Mouse (Mus musculus): Measurements from ENCODE around the gene Acad12. TPM values are rescaled to one million over a fixed set of nuclear protein-coding genes. Genes with fewer than 3 reads are reported as not detected.
"Not testable (repeated sequence)": the region's sequence is repeated elsewhere in the genome, so short reads cannot be mapped to it uniquely, and the experiment has no call there.

Gene Acad12
- polyA plus RNA-seq, 1 experiment = 5.8 TPM

DNA sequence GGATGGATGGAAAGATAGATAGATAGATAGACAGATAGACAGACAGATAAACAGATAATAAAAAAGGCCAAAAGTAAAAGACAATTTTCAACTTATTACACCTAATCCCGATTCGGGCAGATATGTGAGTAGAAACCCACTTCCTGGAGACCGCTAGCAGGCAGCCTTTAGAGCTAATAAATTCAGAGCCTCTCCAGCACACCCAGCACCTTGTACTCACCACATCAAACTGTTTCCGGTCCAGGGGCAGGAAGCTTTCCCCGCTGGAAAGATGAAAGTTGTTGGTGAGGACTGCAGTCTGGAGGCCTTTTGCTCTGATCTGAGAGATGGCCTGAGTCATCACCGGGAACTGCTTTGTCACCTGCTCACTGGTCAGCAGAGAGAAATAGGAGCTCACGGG lies 30.4 kb upstream of the Acad12 start:
- no peaks in the 10 kb centered on the region for H3K36me3 ChIP-seq (ENCODE audit: control insufficient read depth, insufficient read depth, low read length, poor library complexity, severe bottlenecking)
- no peaks in the 10 kb centered on the region for H3K27me3 ChIP-seq (ENCODE audit: control insufficient read depth, insufficient read depth, low read length, poor library complexity, severe bottlenecking)
- no peaks in the 10 kb centered on the region for H3K9me3 ChIP-seq (replicated peaks; ENCODE audit: control insufficient read depth, insufficient read depth, low read length, poor library complexity, severe bottlenecking)
- no peak overlapping the region for H3K4me3 ChIP-seq (ENCODE audit: low read depth, low read length)
- no peak overlapping the region for H3K9ac ChIP-seq (ENCODE audit: low read depth, poor library complexity, severe bottlenecking)
- TF ChIP-seq CTCF (IDR thresholded peaks at IDR 0.05; ENCODE audit: low read depth, low read length) (no peak), EP300 (IDR thresholded peaks at IDR 0.05; ENCODE audit: insufficient read depth, low read depth, low read length) (no peak), POLR2A (IDR thresholded peaks at IDR 0.05; ENCODE audit: insufficient read depth, low read length) (no peak)
- no peaks in the 10 kb centered on the region for H3K4me1 ChIP-seq (ENCODE audit: control insufficient read depth, insufficient read depth, low read length)
- H3K27ac ChIP-seq (ENCODE audit: insufficient read depth, low read length) = no peak overlapping the region

DNA sequence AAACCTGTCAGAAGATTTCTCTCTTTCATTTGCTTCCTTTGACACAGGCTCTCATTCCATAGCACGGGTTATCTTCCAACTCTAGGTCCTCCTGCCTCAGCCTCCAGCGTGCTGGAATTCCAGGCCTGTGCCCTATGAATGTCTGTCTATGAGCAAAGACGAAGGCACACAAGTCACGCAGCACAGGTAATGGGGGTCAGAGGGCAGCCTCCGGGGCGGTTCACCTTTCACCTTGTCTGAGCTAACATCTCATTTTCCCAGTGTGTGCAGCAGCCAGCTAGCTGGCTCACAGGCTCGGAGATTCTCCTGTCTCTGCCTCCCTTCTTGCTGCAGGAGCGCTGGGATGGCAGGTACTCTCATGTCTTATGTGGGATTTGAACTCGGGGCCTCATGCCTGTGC lies 20.9 kb upstream of the Acad12 start:
- Histone ChIP-seq H3K27me3 (ENCODE audit: control insufficient read depth, insufficient read depth, low read length, poor library complexity, severe bottlenecking) (no peaks in the 10 kb centered on the region), H3K27ac (ENCODE audit: insufficient read depth, low read length) (no peak overlapping the region), H3K4me3 (ENCODE audit: low read depth, low read length) (no peak overlapping the region), H3K4me1 (ENCODE audit: control insufficient read depth, insufficient read depth, low read length) (peaks cover 3% of the 10 kb centered on the region), H3K9me3 (replicated peaks; ENCODE audit: control insufficient read depth, insufficient read depth, low read length, poor library complexity, severe bottlenecking) (no peaks in the 10 kb centered on the region), H3K9ac (ENCODE audit: low read depth, poor library complexity, severe bottlenecking) (no peak overlapping the region), H3K36me3 (ENCODE audit: control insufficient read depth, insufficient read depth, low read length, poor library complexity, severe bottlenecking) (no peaks in the 10 kb centered on the region)
- TF ChIP-seq CTCF (IDR thresholded peaks at IDR 0.05; ENCODE audit: low read depth, low read length) (no peak), POLR2A (IDR thresholded peaks at IDR 0.05; ENCODE audit: insufficient read depth, low read length) (no peak), EP300 (IDR thresholded peaks at IDR 0.05; ENCODE audit: insufficient read depth, low read depth, low read length) (no peak)

DNA sequence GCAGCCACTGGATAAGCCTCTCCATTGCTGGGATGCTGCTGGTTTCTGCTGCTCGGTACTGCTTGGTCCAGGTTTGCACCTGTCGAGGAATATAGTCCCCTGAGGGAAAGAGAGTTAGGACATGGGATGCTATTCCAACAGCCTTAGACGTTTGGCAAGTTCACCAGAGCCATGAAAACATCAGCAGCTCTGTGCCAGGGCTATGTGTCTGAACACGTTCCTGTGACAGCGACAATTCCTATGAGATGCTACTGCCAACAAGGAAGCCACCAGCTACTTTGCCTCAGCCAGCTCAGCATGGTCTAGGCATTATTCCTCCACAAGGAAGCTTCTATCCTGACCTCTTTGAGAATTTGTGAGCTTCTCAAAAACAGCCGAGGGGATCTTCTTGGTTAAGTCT lies 18.6 kb upstream of the Acad12 start:
- H3K4me1 ChIP-seq (ENCODE audit: control insufficient read depth, insufficient read depth, low read length) = peaks cover 3% of the 10 kb centered on the region
- H3K27ac ChIP-seq (ENCODE audit: insufficient read depth, low read length) = no peak overlapping the region
- TF ChIP-seq POLR2A (IDR thresholded peaks at IDR 0.05; ENCODE audit: insufficient read depth, low read length) (no peak), CTCF (IDR thresholded peaks at IDR 0.05; ENCODE audit: low read depth, low read length) (no peak), EP300 (IDR thresholded peaks at IDR 0.05; ENCODE audit: insufficient read depth, low read depth, low read length) (no peak)
- H3K27me3 ChIP-seq (ENCODE audit: control insufficient read depth, insufficient read depth, low read length, poor library complexity, severe bottlenecking) = no peaks in the 10 kb centered on the region
- no peak overlapping the region for H3K4me3 ChIP-seq (ENCODE audit: low read depth, low read length)
- H3K36me3 ChIP-seq (ENCODE audit: control insufficient read depth, insufficient read depth, low read length, poor library complexity, severe bottlenecking) = no peaks in the 10 kb centered on the region
- H3K9me3 ChIP-seq (replicated peaks; ENCODE audit: control insufficient read depth, insufficient read depth, low read length, poor library complexity, severe bottlenecking) = no peaks in the 10 kb centered on the region
- H3K9ac ChIP-seq (ENCODE audit: low read depth, poor library complexity, severe bottlenecking) = no peak overlapping the region

DNA sequence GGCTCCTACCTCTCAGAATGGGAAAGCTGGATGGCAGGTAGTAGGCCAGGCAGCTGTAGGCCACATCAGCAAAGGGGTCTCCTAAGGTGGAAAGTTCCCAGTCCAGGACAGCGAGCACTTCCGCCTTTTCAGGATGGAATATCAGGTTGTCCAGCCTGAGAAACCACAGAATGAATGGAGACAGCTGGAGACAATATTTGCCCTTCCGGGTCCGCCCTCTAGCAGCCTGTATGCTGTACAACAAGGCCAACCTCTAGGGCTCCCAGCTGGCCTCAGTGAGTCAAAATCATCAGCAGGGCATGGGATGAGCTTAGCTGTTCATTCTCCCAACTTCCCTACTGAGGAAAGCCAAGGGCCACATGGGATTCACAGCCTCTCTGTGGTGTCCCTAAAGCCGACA lies 15.9 kb upstream of the Acad12 start:
- no peaks in the 10 kb centered on the region for H3K27me3 ChIP-seq (ENCODE audit: control insufficient read depth, insufficient read depth, low read length, poor library complexity, severe bottlenecking)
- no peak overlapping the region for H3K4me3 ChIP-seq (ENCODE audit: low read depth, low read length)
- H3K27ac ChIP-seq (ENCODE audit: insufficient read depth, low read length) = no peak overlapping the region
- peaks cover 3% of the 10 kb centered on the region for H3K4me1 ChIP-seq (ENCODE audit: control insufficient read depth, insufficient read depth, low read length)
- H3K36me3 ChIP-seq (ENCODE audit: control insufficient read depth, insufficient read depth, low read length, poor library complexity, severe bottlenecking) = no peaks in the 10 kb centered on the region
- TF ChIP-seq EP300 (IDR thresholded peaks at IDR 0.05; ENCODE audit: insufficient read depth, low read depth, low read length) (no peak), CTCF (IDR thresholded peaks at IDR 0.05; ENCODE audit: low read depth, low read length) (no peak), POLR2A (IDR thresholded peaks at IDR 0.05; ENCODE audit: insufficient read depth, low read length) (no peak)
- H3K9ac ChIP-seq (ENCODE audit: low read depth, poor library complexity, severe bottlenecking) = no peak overlapping the region
- no peaks in the 10 kb centered on the region for H3K9me3 ChIP-seq (replicated peaks; ENCODE audit: control insufficient read depth, insufficient read depth, low read length, poor library complexity, severe bottlenecking)

DNA sequence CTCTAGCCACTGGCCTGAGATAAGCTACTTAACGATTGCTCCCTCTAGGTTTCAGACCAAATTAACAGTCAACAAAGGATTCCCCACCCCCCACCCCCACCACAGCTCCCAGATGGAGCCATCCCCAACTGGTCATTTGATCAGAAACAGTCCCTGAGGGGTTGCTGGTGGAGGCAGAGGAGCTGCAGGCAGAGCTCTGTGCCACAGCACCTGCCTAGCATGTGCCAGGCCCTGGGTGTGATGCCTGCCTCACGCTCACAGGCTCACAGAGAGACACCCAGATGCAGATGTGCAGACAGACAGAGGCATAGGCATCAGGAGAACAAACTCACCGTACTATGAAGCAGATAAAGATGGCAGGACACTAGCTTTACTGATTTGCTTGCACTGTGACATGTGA lies 14.1 kb upstream of the Acad12 start:
- no peak for TF ChIP-seq POLR2A (IDR thresholded peaks at IDR 0.05; ENCODE audit: insufficient read depth, low read length)
- TF ChIP-seq CTCF (IDR thresholded peaks at IDR 0.05; ENCODE audit: low read depth, low read length) = no peak
- TF ChIP-seq EP300 (IDR thresholded peaks at IDR 0.05; ENCODE audit: insufficient read depth, low read depth, low read length) = no peak
- H3K9me3 ChIP-seq (replicated peaks; ENCODE audit: control insufficient read depth, insufficient read depth, low read length, poor library complexity, severe bottlenecking) = no peaks in the 10 kb centered on the region
- no peak overlapping the region for H3K27ac ChIP-seq (ENCODE audit: insufficient read depth, low read length)
- no peak overlapping the region for H3K4me3 ChIP-seq (ENCODE audit: low read depth, low read length)
- no peak overlapping the region for H3K9ac ChIP-seq (ENCODE audit: low read depth, poor library complexity, severe bottlenecking)
- H3K4me1 ChIP-seq (ENCODE audit: control insufficient read depth, insufficient read depth, low read length) = peaks cover 3% of the 10 kb centered on the region
- H3K27me3 ChIP-seq (ENCODE audit: control insufficient read depth, insufficient read depth, low read length, poor library complexity, severe bottlenecking) = no peaks in the 10 kb centered on the region
- H3K36me3 ChIP-seq (ENCODE audit: control insufficient read depth, insufficient read depth, low read length, poor library complexity, severe bottlenecking) = no peaks in the 10 kb centered on the region

DNA sequence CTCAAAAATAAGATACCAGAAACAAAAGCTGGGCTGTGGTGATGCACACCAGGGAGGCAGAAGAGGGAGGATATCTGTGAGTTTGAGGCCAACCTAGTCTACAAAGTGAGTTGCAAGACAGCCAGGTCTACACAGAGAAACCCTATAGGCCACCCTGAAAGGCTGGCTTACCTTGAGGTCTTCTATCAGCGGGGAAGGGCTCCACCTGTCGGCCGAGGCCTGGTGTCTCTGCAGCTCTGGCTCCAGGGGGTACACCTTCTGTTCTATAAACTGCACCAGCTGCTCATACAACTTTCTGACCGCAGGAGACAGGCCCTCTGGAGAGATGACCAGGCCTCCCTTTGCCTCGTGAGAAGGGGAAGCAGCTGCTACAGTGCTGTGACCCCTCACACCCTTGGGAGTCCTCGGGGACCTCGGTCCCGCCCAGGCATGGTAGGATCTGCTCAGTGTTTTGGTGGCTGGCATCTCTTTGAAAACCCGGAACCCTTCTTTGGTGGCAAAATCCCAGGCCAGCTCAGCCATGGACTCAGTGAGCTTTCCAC lies 12.4 kb upstream of the Acad12 start:
- H3K27me3 ChIP-seq (ENCODE audit: control insufficient read depth, insufficient read depth, low read length, poor library complexity, severe bottlenecking); H3K36me3 ChIP-seq (ENCODE audit: control insufficient read depth, insufficient read depth, low read length, poor library complexity, severe bottlenecking); H3K4me1 ChIP-seq (ENCODE audit: control insufficient read depth, insufficient read depth, low read length); H3K4me3 ChIP-seq (ENCODE audit: low read depth, low read length); H3K9ac ChIP-seq (ENCODE audit: low read depth, poor library complexity, severe bottlenecking); H3K27ac ChIP-seq (ENCODE audit: insufficient read depth, low read length); H3K9me3 ChIP-seq (replicated peaks; ENCODE audit: control insufficient read depth, insufficient read depth, low read length, poor library complexity, severe bottlenecking): not testable (repeated sequence)
- TF ChIP-seq CTCF (IDR thresholded peaks at IDR 0.05; ENCODE audit: low read depth, low read length) = peak; percentile 51
